Mouse (Mus musculus) urinary bladder, postnatal 4 days (tissue): ENCODE measurements around the gene Calr.

Experiments
- DNase-seq, 2 experiments: peaks; one replicate each; pipeline ENCODE4 v3.0.0; 2021 to 2022; ENCODE audit warnings: low spot score in 2 of 2

Calr gene

GRCm38 (mm10) chr8:84815547-84815946 lies 31.2 kb downstream of the Calr start:
- DNase-seq, result peak; percentile 90 to 97

GRCm38 (mm10) chr8:84814555-84815441 lies 31.9 kb downstream of the Calr start:
- DNase-seq, result no peak

GRCm38 (mm10) chr8:84814240-84814554 lies 32.5 kb downstream of the Calr start:
- DNase-seq, result no peak

GRCm38 (mm10) chr8:84813830-84814229 lies 32.9 kb downstream of the Calr start:
- no peak for DNase-seq

- peak; percentile 62 to 84 for DNase-seq
Observed at GRCm38 (mm10) chr8:84813059-84813458, 33.7 kb downstream of the Calr start.

GRCm38 (mm10) chr8:84811303-84811702 lies 35.4 kb downstream of the Calr start:
- no peak for DNase-seq

GRCm38 (mm10) chr8:84810896-84811295 lies 35.8 kb downstream of the Calr start:
- peak; percentile 92 to 96 for DNase-seq

- DNase-seq, result no peak
Observed at GRCm38 (mm10) chr8:84809941-84810280, 36.8 kb downstream of the Calr start.

- no peak for DNase-seq
Observed at GRCm38 (mm10) chr8:84809109-84809940, 37.4 kb downstream of the Calr start.

GRCm38 (mm10) chr8:84806031-84806430 lies 40.7 kb downstream of the Calr start:
- no peak for DNase-seq

- DNase-seq, result peak; percentile 64 to 81
Observed at GRCm38 (mm10) chr8:84799999-84800831, 46.5 kb downstream of the Calr start, which contains the start of gene Nfix. TSS of gene Nfix (minus strand) at chr8:84800344.

GRCm38 (mm10) chr8:84799136-84799931 lies 47.4 kb downstream of the Calr start:
- DNase-seq, result peak in 1 of 2 experiments; percentile 65

GRCm38 (mm10) chr8:84798446-84799135 lies 48.1 kb downstream of the Calr start:
- no peak for DNase-seq

- DNase-seq, result no peak
Observed at GRCm38 (mm10) chr8:84797971-84798370, 48.8 kb downstream of the Calr start.

GRCm38 (mm10) chr8:84797256-84797797 lies 49.4 kb downstream of the Calr start:
- DNase-seq, result no peak

GRCm38 (mm10) chr8:84794486-84794885 lies 52.2 kb downstream of the Calr start:
- no peak for DNase-seq

- DNase-seq, result peak in 1 of 2 experiments; percentile 57
Observed at GRCm38 (mm10) chr8:84793791-84794485, 52.8 kb downstream of the Calr start.

GRCm38 (mm10) chr8:84793134-84793533 lies 53.6 kb downstream of the Calr start:
- DNase-seq, result peak in 1 of 2 experiments; percentile 13

- DNase-seq, result no peak
Observed at GRCm38 (mm10) chr8:84792429-84792947, 54.2 kb downstream of the Calr start.
